Mouse (Mus musculus): Measurements from ENCODE around the gene Mapkbp1. TPM values are rescaled to one million over a fixed set of nuclear protein-coding genes. Genes with fewer than 3 reads are reported as not detected.

Gene Mapkbp1
- total RNA-seq, 2 experiments from 2014 or later: 40.7 to 48.2 TPM

GRCm38 (mm10) chr2:120008672-120009071 is 36.2 kb downstream of the Mapkbp1 start:
- no peak for DNase-seq

GRCm38 (mm10) chr2:120011462-120012200 is 39.1 kb downstream of the Mapkbp1 start:
- DNase-seq: peak; percentile 36 to 54

DNA sequence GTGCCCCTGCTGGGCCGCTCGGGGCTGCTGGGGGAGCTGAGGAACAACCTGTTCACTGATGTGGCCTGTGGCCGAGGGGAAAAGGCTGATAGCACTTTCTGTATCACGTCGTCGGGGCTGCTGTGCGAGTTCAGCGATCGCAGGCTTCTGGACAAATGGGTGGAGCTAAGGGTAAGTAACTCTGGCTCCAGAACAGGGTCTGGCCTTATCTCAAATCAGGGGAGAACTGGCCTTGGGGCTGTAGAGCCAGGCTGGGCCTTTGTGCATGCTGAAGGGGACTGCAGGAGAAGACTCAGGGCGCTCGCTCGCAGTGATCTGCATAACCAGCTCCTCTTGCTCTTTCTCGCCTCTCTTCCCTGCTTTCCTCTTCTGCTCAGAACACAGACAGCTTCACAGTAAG is 40.4 kb downstream of the Mapkbp1 start:
- DNase-seq: no peak

- no peak for DNase-seq
These were observed 41.5 kb downstream of the Mapkbp1 start for GRCm38 (mm10) chr2:120013831-120014486.

GRCm38 (mm10) chr2:120015882-120016281 is 43.4 kb downstream of the Mapkbp1 start:
- DNase-seq: no peak

GRCm38 (mm10) chr2:120017599-120017998 is 45.1 kb downstream of the Mapkbp1 start:
- DNase-seq: no peak

GRCm38 (mm10) chr2:120024337-120024736 is 51.8 kb downstream of the Mapkbp1 start:
- no peak for DNase-seq

GRCm38 (mm10) chr2:120026984-120027949 is 54.8 kb downstream of the Mapkbp1 start, which contains the start of the genes Jmjd7 and Gm28042:
Gene Jmjd7, plus strand, starts transcription at chr2:120027483.
Gene Gm28042, plus strand, starts transcription at chr2:120027493.
- peak; percentile 88 for DNase-seq

DNA sequence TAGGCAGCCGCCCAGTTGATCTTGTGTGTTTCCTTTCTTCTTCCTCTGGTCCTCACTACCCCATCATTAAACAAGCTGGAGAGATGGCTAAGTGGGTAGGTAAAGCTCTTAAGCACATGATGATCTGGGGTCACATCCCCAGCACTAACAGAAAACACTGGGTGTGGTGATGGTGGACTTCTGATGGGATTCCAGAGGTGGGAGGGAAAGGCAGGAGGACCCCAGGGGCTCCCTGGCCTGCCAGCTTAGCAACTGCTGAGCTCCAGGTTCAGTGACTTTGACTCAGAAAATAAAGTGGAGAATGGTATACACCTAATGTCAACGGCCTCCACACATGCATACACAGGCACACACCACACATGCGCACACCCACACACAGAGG is 55.4 kb downstream of the Mapkbp1 start:
- DNase-seq: no peak

GRCm38 (mm10) chr2:120030380-120030779 is 57.9 kb downstream of the Mapkbp1 start:
- no peak for DNase-seq

GRCm38 (mm10) chr2:120032726-120033467 is 60.4 kb downstream of the Mapkbp1 start, which contains the start of gene Pla2g4b:
Gene Pla2g4b, plus strand, starts transcription at chr2:120033417.
- DNase-seq: no peak

DNA sequence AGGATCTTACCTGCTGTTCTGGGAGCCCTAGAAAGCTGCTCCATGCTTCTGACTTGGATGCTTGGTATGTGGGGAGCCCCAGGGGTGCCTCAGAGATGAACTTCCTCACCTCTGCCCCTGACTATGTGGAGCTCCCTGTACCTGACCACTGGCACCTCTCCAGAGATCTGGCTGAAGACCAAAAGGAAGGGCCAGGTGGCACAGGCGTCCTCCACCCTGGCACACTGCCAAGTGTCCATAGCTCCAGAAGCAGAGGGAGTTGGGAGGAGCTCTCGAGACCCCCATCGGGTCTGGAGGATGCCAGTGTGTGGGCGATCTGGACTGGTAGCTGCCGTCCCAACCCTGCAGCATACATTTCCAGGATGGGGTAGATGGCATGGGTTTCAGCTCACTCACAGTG is 61.2 kb downstream of the Mapkbp1 start:
- no peak for DNase-seq

DNA sequence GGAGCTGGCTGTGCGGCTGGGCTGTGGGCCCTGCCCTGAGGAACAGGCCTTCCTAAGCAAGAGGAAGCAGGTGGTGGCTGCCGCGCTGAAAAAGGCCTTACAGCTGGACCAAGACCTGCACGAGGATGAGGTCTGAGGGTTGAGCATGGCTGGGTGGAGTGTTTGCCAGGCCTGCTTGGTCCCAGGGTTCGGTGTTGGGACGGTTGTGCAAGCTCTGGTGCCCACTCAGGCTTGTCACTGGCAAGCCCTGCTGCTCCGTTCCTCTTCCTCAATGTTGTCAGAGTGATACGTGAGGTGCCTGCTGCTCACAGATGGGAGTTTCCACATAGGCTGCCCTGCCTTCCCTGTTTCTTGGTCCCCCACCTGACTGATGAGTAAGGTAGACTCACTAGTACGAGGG is 65.2 kb downstream of the Mapkbp1 start:
- no peak for DNase-seq

DNA sequence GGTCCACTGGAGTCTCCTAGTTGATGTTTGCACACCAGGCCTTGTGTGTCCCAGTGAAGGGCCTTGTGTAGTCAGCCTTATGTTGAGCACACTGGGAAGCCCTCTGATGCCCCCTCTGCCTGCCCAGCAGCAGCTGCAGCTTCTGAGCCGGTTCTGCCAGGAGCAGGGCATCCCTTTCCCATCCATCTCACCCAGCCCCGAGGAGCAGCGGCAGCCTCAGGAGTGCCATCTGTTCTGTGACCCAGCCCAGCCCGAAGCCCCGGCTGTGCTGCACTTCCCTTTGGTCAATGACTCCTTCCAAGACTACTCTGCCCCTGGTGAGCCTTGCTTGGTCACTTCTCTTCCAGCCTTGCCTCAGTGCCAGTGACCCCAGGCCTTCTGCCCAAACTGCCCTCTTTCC is 68.5 kb downstream of the Mapkbp1 start:
- no peak for DNase-seq

- no peak for DNase-seq
These were observed 71.7 kb downstream of the Mapkbp1 start for GRCm38 (mm10) chr2:120044101-120044603.

- no peak for DNase-seq
These were observed 72.2 kb downstream of the Mapkbp1 start for GRCm38 (mm10) chr2:120044676-120045075.

DNA sequence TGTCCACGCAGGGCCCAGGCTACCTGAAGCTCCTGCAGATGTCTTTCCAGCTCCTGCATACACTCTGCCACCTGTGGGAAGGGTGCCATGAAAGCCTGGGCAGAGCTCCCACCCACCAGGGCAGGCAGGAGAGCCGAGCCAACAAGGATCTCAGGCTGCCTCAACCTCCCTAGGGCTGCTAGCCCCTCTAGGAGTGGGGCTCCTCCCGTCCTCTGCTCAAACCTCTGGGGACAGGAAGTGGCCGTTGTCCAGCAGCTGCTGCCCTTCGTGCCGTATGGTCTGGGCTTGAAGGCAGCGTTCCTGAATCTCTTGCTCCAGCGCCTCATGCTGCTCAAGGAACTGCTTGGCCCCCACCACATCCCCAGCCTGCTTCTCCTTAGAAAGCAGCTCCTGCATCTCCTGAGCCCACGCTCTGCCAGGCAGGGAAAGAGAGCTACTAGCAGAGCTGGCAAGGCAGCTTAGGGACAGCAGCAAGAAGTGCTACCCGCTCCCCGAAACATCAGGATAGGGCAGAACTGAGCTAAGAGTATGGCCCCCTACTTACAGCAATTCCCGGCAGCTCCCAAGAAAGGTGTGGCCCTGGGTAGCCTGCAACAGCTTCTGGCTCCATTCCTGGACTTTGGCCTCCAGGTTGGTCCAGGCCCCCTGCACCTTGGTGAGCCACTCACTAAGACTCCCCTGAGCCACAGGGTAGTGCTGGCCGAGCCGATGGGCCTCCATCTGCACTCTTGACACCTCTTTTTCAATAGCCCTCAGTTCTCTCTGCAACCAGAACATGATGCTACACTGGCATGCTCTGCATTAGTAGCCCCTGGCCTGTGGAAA is 74.2 kb downstream of the Mapkbp1 start:
- peak in 1 of 2 experiments; percentile 23 for DNase-seq

GRCm38 (mm10) chr2:120048173-120048572 is 75.7 kb downstream of the Mapkbp1 start:
- DNase-seq: no peak

DNA sequence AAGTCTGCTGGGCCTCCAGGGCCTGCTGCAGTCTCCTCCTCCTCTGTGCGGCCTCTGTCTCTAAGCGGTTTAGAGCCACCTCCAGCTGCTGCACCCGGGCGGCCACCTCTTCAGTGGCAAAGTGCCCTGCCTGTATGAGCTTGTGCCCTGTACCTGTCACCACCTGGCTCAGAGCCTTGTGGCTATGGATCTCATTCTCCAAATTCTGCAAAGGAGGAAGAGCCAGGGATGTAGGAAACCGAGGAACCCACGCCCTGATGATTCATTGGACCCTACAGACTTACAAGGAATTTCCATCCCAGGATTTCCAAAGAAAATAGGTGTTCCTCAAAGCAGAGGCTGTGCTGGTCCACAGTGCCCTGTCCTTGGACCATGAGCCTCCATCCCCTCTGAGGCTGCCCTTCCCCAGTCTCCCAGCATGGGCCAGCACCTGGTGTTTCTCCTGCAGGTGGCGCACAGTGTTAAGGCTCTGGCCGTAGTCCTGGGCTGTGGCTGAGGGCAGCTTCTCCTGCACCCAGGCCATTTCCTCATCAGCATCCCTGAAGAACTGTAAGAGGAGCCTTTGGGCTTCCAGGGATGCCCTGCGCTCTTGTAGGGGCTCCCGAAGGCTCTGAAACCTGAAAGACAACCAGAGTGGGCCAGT is 77.3 kb downstream of the Mapkbp1 start:
- DNase-seq: no peak

GRCm38 (mm10) chr2:120051405-120051804 is 78.9 kb downstream of the Mapkbp1 start:
- no peak for DNase-seq
